Mouse (Mus musculus): ENCODE measurements around the gene Scn10a.

- TF ChIP-seq GATA1 (IDR thresholded peaks at IDR 0.05; ENCODE audit: borderline replicate concordance, low read length) (no peak), CTCF (IDR thresholded peaks at IDR 0.05; ENCODE audit: low read depth, low read length) (no peak), TAL1 (conservative IDR thresholded peaks at IDR 0.05; ENCODE audit: low read depth, low read length) (no peak)
Measured at GRCm38 (mm10) chr9:119606906-119607305, 112.2 kb downstream of the Scn10a start.
